Mouse (Mus musculus) midbrain, embryonic 14.5 days (tissue): ENCODE measurements at regions not wholly inside any gene's neighbourhood (a gene's known extent, or its start where the extent isn't known, plus 50 kb on each side); places are given as distances from the start of the nearest gene placed in this dataset.
A peak's percentile ranks its signal among the peaks of the same experiment; 100 is the strongest.

ENCODE experiments used
- ATAC-seq: fragments of 200-750 bp; cut with Nextera tagmentation; 2 replicates; pipeline ENCODE4 v1.8.0; 2017; ENCODE audit warnings: moderate number of reproducible peaks, moderate library complexity; ENCODE audit not compliant: low FRiP score, low TSS enrichment
- DNase-seq: peaks from one replicate; pipeline ENCODE4 v3.0.0-alpha.2; 2015
- H3K27ac ChIP-seq: fragments of 300-500 bp; sonication (generic); replicated peaks from 2 replicates; pipeline ENCODE4 v1.5.1; 2014; ENCODE audit warnings: mild to moderate bottlenecking, low read depth, low read length, moderate library complexity
- H3K27me3 ChIP-seq: fragments of 300-500 bp; sonication (generic); 2 replicates; pipeline ENCODE4 v1.6.1; 2014; ENCODE audit warnings: low read length, control low read depth, mixed read lengths; ENCODE audit not compliant: control insufficient read depth, insufficient read depth
- H3K36me3 ChIP-seq: fragments of 300-500 bp; sonication (generic); 2 replicates; pipeline ENCODE4 v1.6.1; 2014; ENCODE audit warnings: low read length, control low read depth; ENCODE audit not compliant: control insufficient read depth, insufficient read depth
- H3K4me1 ChIP-seq: fragments of 300-500 bp; sonication (generic); 2 replicates; pipeline ENCODE4 v1.6.1; 2014; ENCODE audit warnings: mild to moderate bottlenecking, antibody characterized with exemption, low read length, control low read depth; ENCODE audit not compliant: control insufficient read depth, insufficient read depth
- H3K4me2 ChIP-seq: fragments of 300-500 bp; sonication (generic); 2 replicates; pipeline ENCODE4 v1.6.1; 2014; ENCODE audit warnings: mild to moderate bottlenecking, low read length, moderate library complexity
- H3K4me3 ChIP-seq: fragments of 300-500 bp; sonication (generic); replicated peaks from 2 replicates; pipeline ENCODE4 v1.5.1; 2014; ENCODE audit warnings: low read depth, low read length
- H3K9ac ChIP-seq: fragments of 300-500 bp; sonication (generic); replicated peaks from 2 replicates; pipeline ENCODE4 v1.6.1; 2014; ENCODE audit warnings: mild to moderate bottlenecking, low read length, moderate library complexity
- H3K9me3 ChIP-seq: fragments of 300-500 bp; sonication (generic); 2 replicates; pipeline ENCODE4 v1.6.1; 2016; ENCODE audit warnings: low read length, control low read depth, mixed read lengths; ENCODE audit not compliant: control insufficient read depth
- WGBS: fragments of 180-500 bp; shearing (Covaris S2); extraction: QIAGEN DNeasy Blood & Tissue Kit; methylation state at CpG from one replicate; pipeline ENCODE4 v1.1.7; 2014; 5-methylcytosine and 5-hydroxymethylcytosine counted together

- no peaks in the 10 kb centered on the region for H3K36me3 ChIP-seq
- no peak for DNase-seq
- no peaks in the 10 kb centered on the region for H3K9me3 ChIP-seq
- H3K9ac ChIP-seq: no peak overlapping the region
- H3K4me2 ChIP-seq: no peak overlapping the region
- H3K27ac ChIP-seq: no peak overlapping the region
- H3K4me1 ChIP-seq: peaks cover 7% of the 10 kb centered on the region
- 71% methylated on average over 10 of the region's 10 CpGs for WGBS
- peaks cover 8% of the 10 kb centered on the region; the same call in 1 of the 2 replicates for H3K27me3 ChIP-seq
- ATAC-seq: no peak
- no peak overlapping the region for H3K4me3 ChIP-seq
These were observed 87.1 kb upstream of the Nkx1-1 start for GRCm38 (mm10) chr5:33520856-33521255.

DNA sequence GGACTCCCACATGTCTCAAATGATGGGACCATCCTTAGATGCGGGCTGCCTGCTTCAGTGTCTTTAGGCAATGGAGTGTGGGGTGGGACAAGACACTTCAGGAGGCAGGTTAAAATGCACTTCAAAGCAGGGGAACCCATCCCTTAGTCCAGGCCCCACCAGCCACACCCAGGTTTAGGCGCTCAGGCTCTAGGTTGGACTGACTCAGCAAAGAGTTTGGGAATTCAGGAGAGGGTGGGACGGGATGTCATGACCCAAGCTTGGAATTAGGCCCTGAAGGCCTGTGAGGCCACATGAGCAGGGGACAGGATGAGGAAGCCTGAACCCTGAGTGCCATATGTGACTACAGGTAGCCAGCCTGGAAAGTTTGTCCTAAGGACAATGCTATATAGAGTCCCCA is 85.6 kb upstream of the Nkx1-1 start:
- Histone ChIP-seq H3K36me3 (no peaks in the 10 kb centered on the region), H3K27me3 (peaks cover 8% of the 10 kb centered on the region; the same call in 1 of the 2 replicates), H3K9me3 (no peaks in the 10 kb centered on the region), H3K4me3 (no peak overlapping the region), H3K27ac (no peak overlapping the region), H3K4me2 (no peak overlapping the region), H3K9ac (no peak overlapping the region), H3K4me1 (peaks cover 7% of the 10 kb centered on the region)
- DNase-seq (no peak), ATAC-seq (no peak)
- 87% methylated on average over 3 of the region's 3 CpGs for WGBS

- Histone ChIP-seq H3K4me2 (no peak overlapping the region), H3K9ac (no peak overlapping the region), H3K27me3 (peaks cover 8% of the 10 kb centered on the region; the same call in 1 of the 2 replicates), H3K9me3 (no peaks in the 10 kb centered on the region), H3K36me3 (no peaks in the 10 kb centered on the region), H3K4me3 (no peak overlapping the region), H3K27ac (no peak overlapping the region), H3K4me1 (peaks cover 7% of the 10 kb centered on the region)
- no peak for ATAC-seq
- no peak for DNase-seq
- WGBS: 21% methylated on average over 6 of the region's 6 CpGs
These were observed 85.1 kb upstream of the Nkx1-1 start for GRCm38 (mm10) chr5:33518860-33519259.

GRCm38 (mm10) chr5:33517625-33518024 is 83.8 kb upstream of the Nkx1-1 start:
- ATAC-seq: no peak
- Histone ChIP-seq H3K4me1 (peaks cover 8% of the 10 kb centered on the region), H3K4me2 (no peak overlapping the region), H3K9ac (no peak overlapping the region), H3K4me3 (no peak overlapping the region), H3K27me3 (peaks cover 8% of the 10 kb centered on the region; the same call in 1 of the 2 replicates), H3K9me3 (no peaks in the 10 kb centered on the region), H3K27ac (no peak overlapping the region), H3K36me3 (no peaks in the 10 kb centered on the region)
- DNase-seq: no peak
- 70% methylated on average over 8 of the region's 8 CpGs for WGBS

- Histone ChIP-seq H3K4me1 (peaks cover 22% of the 10 kb centered on the region), H3K9me3 (no peaks in the 10 kb centered on the region), H3K4me3 (no peak overlapping the region), H3K36me3 (no peaks in the 10 kb centered on the region), H3K9ac (no peak overlapping the region), H3K27me3 (peaks cover 8% of the 10 kb centered on the region; the same call in 1 of the 2 replicates), H3K4me2 (no peak overlapping the region), H3K27ac (no peak overlapping the region)
- DNase-seq (no peak), ATAC-seq (no peak)
- 95% methylated on average over 3 of the region's 3 CpGs for WGBS
These were observed 82.4 kb upstream of the Nkx1-1 start for GRCm38 (mm10) chr5:33516211-33516610.

DNA sequence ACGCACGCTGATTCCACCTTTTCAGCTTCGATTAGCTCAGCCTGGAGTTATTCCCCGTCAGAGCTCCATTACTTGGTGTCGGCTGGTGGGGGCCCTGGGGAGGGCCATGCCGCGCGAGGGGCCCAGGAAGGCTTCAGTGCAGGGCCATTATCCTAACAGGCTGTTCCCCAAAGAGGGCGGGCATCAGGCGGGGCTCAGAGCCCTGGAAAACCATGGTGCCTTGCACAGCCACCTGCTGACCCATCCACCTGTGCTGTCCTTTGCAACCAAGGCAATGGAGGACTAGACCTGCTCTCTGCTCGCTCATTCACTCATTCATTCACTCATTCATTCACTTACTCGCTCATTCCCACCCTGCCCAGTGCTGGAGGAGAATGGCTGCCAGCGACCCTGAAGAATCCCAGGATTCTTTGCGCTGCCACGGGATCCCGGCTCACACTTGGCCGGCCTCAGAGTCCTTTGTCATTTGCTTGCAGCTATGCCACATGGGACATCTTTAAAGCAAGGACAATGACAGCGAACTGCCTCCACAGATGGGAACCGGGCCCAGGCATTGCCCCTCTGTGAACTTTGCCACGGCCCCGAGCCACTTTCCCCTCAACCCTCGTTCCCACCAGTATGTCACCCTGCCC is 78.6 kb upstream of the Nkx1-1 start:
- H3K4me1 ChIP-seq: peaks cover 15% of the 10 kb centered on the region
- H3K36me3 ChIP-seq: no peaks in the 10 kb centered on the region
- H3K27ac ChIP-seq: peak overlapping the region; percentile 33; the same call in 1 of the 2 replicates
- peak; percentile 36; the same call in 1 of the 2 replicates for ATAC-seq
- 19% methylated on average over 22 of the region's 22 CpGs for WGBS
- H3K4me2 ChIP-seq: peak overlapping the region; percentile 47
- peak; percentile 55 for DNase-seq
- no peak overlapping the region for H3K4me3 ChIP-seq
- H3K27me3 ChIP-seq: peaks cover 4% of the 10 kb centered on the region; the same call in 1 of the 2 replicates
- no peaks in the 10 kb centered on the region for H3K9me3 ChIP-seq
- peak overlapping the region; percentile 26; the same call in 1 of the 2 replicates for H3K9ac ChIP-seq

GRCm38 (mm10) chr5:33511529-33512252 is 77.9 kb upstream of the Nkx1-1 start:
- H3K9ac ChIP-seq: peak overlapping the region; percentile 26; the same call in 1 of the 2 replicates
- DNase-seq (peak; percentile 74), ATAC-seq (peak; percentile 74)

GRCm38 (mm10) chr5:33505786-33506185 is 72.0 kb upstream of the Nkx1-1 start:
- no peak overlapping the region for H3K4me2 ChIP-seq
- no peak overlapping the region for H3K4me3 ChIP-seq
- H3K9me3 ChIP-seq: no peaks in the 10 kb centered on the region
- H3K4me1 ChIP-seq: peaks cover 19% of the 10 kb centered on the region
- H3K27me3 ChIP-seq: no peaks in the 10 kb centered on the region
- no peak overlapping the region for H3K9ac ChIP-seq
- ATAC-seq (no peak), DNase-seq (no peak)
- no peaks in the 10 kb centered on the region for H3K36me3 ChIP-seq
- 49% methylated on average over 13 of the region's 13 CpGs for WGBS
- no peak overlapping the region for H3K27ac ChIP-seq

More at GRCm38 (mm10) chr5:33511529-33512252, 77.9 kb upstream of the Nkx1-1 start:
- Histone ChIP-seq H3K4me3 (no peak overlapping the region), H3K27ac (peak overlapping the region; percentile 33; the same call in 1 of the 2 replicates), H3K4me2 (peak overlapping the region; percentile 47), H3K4me1 (peaks cover 15% of the 10 kb centered on the region), H3K36me3 (no peaks in the 10 kb centered on the region), H3K27me3 (peaks cover 4% of the 10 kb centered on the region; the same call in 1 of the 2 replicates), H3K9me3 (no peaks in the 10 kb centered on the region)
- 8% methylated on average over 25 of the region's 25 CpGs for WGBS
